Mouse (Mus musculus) small intestine, adult 2 months (tissue): Measurements from ENCODE around the gene Ifi214.
"Not testable (repeated sequence)": the region's sequence is repeated elsewhere in the genome, so short reads cannot be mapped to it uniquely, and the experiment has no call there.

Experiments used
- CTCF ChIP-seq: fragments of 200-500 bp; IDR thresholded peaks from 2 replicates; pipeline ENCODE4 v1.5.1; 2012; ENCODE audit warnings: low read depth, mild to moderate bottlenecking, control low read depth, inconsistent platforms, low read length, moderate library complexity, mixed read lengths; ENCODE audit not compliant: insufficient replicate concordance, insufficient read length; ENCODE audit errors: extremely low read depth
- POLR2A ChIP-seq: fragments of 200-500 bp; IDR thresholded peaks from 2 replicates; pipeline ENCODE4 v1.6.1; 2012; ENCODE audit warnings: low read depth, mild to moderate bottlenecking, control low read depth, inconsistent platforms, low read length, moderate library complexity

GRCm38 (mm10) chr1:173535791-173536190 is at the start of gene Ifi214:
- not testable (repeated sequence) for TF ChIP-seq CTCF, POLR2A
